Mouse (Mus musculus): ENCODE results near the gene Gm43518.

- TF ChIP-seq POLR2A (IDR thresholded peaks at IDR 0.05; ENCODE audit: low read depth, low read length) = no peak
- TF ChIP-seq CTCF (conservative IDR thresholded peaks at IDR 0.05; ENCODE audit: insufficient read depth, insufficient read length, low read depth, low read length) = no peak
These were observed 43.4 kb downstream of the Gm43518 start for GRCm38 (mm10) chr5:123970576-123970975.

Measured in kidney, adult 2 months (tissue).